Mouse (Mus musculus): ENCODE data around the gene Sval1. TPM values are rescaled to one million over a fixed set of nuclear protein-coding genes. Genes with fewer than 3 reads are reported as not detected.

Gene Sval1
- polyA plus RNA-seq (2014; fragmentation: Illumina TruSeq; extraction: RNeasy Lipid Tissue Mini Kit (QIAGEN cat#74804); ENCODE audit: low read depth, low replicate concordance) = not detected

GRCm38 (mm10) chr6:41951330-41951729 is at the start of gene Sval1:
Sval1 (plus strand) TSS chr6:41951630.

GRCm38 (mm10) chr6:41967840-41968239 is 16.4 kb downstream of the Sval1 start, which contains the start of gene Sval3:
Sval3 (plus strand) TSS chr6:41968140.

Other genes starting within 250 kb of the Sval1 start
- not detected for gene Kel, start 247.3 kb upstream of the Sval1 start, polyA plus RNA-seq (2014; fragmentation: Illumina TruSeq; extraction: RNeasy Lipid Tissue Mini Kit (QIAGEN cat#74804); ENCODE audit: low read depth, low replicate concordance)
- not detected for gene Olfr459, start 176.5 kb upstream of the Sval1 start, polyA plus RNA-seq (2014; fragmentation: Illumina TruSeq; extraction: RNeasy Lipid Tissue Mini Kit (QIAGEN cat#74804); ENCODE audit: low read depth, low replicate concordance)
- gene Pip, start 104.1 kb upstream of the Sval1 start, polyA plus RNA-seq (2014; fragmentation: Illumina TruSeq; extraction: RNeasy Lipid Tissue Mini Kit (QIAGEN cat#74804); ENCODE audit: low read depth, low replicate concordance) = not detected
- gene Sval2, start 98.6 kb upstream of the Sval1 start, polyA plus RNA-seq (2014; fragmentation: Illumina TruSeq; extraction: RNeasy Lipid Tissue Mini Kit (QIAGEN cat#74804); ENCODE audit: low read depth, low replicate concordance) = not detected
- gene Sval3, start 16.5 kb downstream of the Sval1 start, polyA plus RNA-seq (2014; fragmentation: Illumina TruSeq; extraction: RNeasy Lipid Tissue Mini Kit (QIAGEN cat#74804); ENCODE audit: low read depth, low replicate concordance) = not detected
- not detected for gene Sva, start 86.8 kb downstream of the Sval1 start, polyA plus RNA-seq (2014; fragmentation: Illumina TruSeq; extraction: RNeasy Lipid Tissue Mini Kit (QIAGEN cat#74804); ENCODE audit: low read depth, low replicate concordance)
- not detected for gene Tas2r139, start 189.3 kb downstream of the Sval1 start, polyA plus RNA-seq (2014; fragmentation: Illumina TruSeq; extraction: RNeasy Lipid Tissue Mini Kit (QIAGEN cat#74804); ENCODE audit: low read depth, low replicate concordance)